Mouse (Mus musculus) forebrain, embryonic 12.5 days (tissue): ENCODE measurements at regions not wholly inside any gene's neighbourhood (a gene's known extent, or its start where the extent isn't known, plus 50 kb on each side); places are given as distances from the start of the nearest gene placed in this dataset.

ENCODE experiments used
- ATAC-seq: fragments of 200-750 bp; cut with Nextera tagmentation; 2 replicates; pipeline ENCODE4 v1.8.0; 2017; ENCODE audit warnings: moderate TSS enrichment; ENCODE audit not compliant: low FRiP score
- H3K27ac ChIP-seq: fragments of 300-500 bp; sonication (generic); 2 replicates; pipeline ENCODE4 v1.5.1; 2016; ENCODE audit warnings: mild to moderate bottlenecking
- H3K27me3 ChIP-seq: fragments of 300-500 bp; sonication (generic); 2 replicates; pipeline ENCODE4 v1.6.1; 2016; ENCODE audit warnings: mild to moderate bottlenecking
- H3K36me3 ChIP-seq: fragments of 300-500 bp; sonication (generic); replicated peaks from 2 replicates; pipeline ENCODE4 v1.6.1; 2016; ENCODE audit warnings: mild to moderate bottlenecking
- H3K4me1 ChIP-seq: fragments of 300-500 bp; sonication (generic); 2 replicates; pipeline ENCODE4 v1.6.1; 2016
- H3K4me2 ChIP-seq: fragments of 300-500 bp; sonication (generic); 2 replicates; pipeline ENCODE4 v1.6.1; 2016; ENCODE audit warnings: mild to moderate bottlenecking, moderate library complexity
- H3K4me3 ChIP-seq: fragments of 300-500 bp; sonication (generic); replicated peaks from 2 replicates; pipeline ENCODE4 v1.5.1; 2016; ENCODE audit warnings: mild to moderate bottlenecking
- H3K9ac ChIP-seq: fragments of 300-500 bp; sonication (generic); 2 replicates; pipeline ENCODE4 v1.6.1; 2016; ENCODE audit warnings: mild to moderate bottlenecking
- H3K9me3 ChIP-seq: fragments of 300-500 bp; sonication (generic); 2 replicates; pipeline ENCODE4 v1.6.1; 2016
- WGBS: fragments of 180-500 bp; shearing (Covaris S2); methylation state at CpG from one replicate; pipeline ENCODE4 v1.1.7; 2016; 5-methylcytosine and 5-hydroxymethylcytosine counted together

DNA sequence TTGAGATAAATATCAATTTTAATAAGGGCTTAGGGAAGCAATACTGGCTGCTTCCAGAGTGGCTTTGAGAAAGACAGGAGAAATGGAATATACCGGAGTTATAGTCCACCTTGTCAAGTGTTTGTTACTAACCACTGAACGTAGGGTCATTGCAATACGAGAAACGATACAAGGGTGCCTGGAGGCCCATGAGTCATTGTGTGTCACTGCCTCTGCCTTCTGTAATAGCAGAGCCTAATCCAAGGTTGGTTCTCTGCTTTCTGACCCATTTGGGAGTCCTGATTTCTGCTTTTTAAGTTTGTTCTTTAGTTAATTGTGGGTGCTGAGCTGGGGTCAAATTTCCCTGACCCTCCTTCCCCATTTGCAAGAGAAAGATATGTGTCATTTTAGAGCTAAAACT lies 382.4 kb upstream of the Arglu1 start:
- Histone ChIP-seq H3K27ac (no peak overlapping the region), H3K4me1 (no peaks in the 10 kb centered on the region), H3K9me3 (no peaks in the 10 kb centered on the region), H3K4me2 (no peak overlapping the region), H3K27me3 (no peaks in the 10 kb centered on the region), H3K36me3 (no peaks in the 10 kb centered on the region), H3K9ac (no peak overlapping the region), H3K4me3 (no peak overlapping the region)
- no peak for ATAC-seq
- 94% methylated on average over 4 of the region's 4 CpGs for WGBS

GRCm38 (mm10) chr8:9072286-9072685 lies 382.0 kb upstream of the Arglu1 start:
- H3K4me2 ChIP-seq, result no peak overlapping the region
- no peak overlapping the region for H3K27ac ChIP-seq
- WGBS, result 89% methylated on average over 11 of the region's 11 CpGs
- no peaks in the 10 kb centered on the region for H3K27me3 ChIP-seq
- no peak for ATAC-seq
- H3K9me3 ChIP-seq, result no peaks in the 10 kb centered on the region
- no peaks in the 10 kb centered on the region for H3K4me1 ChIP-seq
- H3K9ac ChIP-seq, result no peak overlapping the region
- no peak overlapping the region for H3K4me3 ChIP-seq
- H3K36me3 ChIP-seq, result no peaks in the 10 kb centered on the region

DNA sequence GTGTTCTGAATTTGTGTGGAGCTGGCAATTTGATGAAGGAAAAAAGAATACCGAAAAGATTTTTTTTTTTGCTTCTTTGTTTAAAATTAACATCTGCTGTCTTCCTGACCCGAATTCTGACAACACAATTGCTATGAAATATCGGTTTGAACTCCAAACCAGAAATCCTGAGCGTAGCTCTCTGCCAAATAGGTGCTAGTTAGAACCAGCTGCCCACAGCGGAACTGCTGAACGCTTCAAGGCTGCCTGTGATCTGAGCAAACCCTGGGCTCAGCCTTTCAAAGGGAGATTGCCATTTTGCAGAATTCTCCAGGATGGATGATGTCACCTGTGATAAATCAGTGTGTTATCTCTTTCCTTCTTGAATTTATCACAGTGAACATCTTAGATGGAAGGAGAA lies 380.6 kb upstream of the Arglu1 start:
- Histone ChIP-seq H3K27me3 (no peaks in the 10 kb centered on the region), H3K4me3 (no peak overlapping the region), H3K9me3 (no peaks in the 10 kb centered on the region), H3K36me3 (no peaks in the 10 kb centered on the region), H3K4me1 (no peaks in the 10 kb centered on the region), H3K27ac (no peak overlapping the region), H3K9ac (no peak overlapping the region), H3K4me2 (no peak overlapping the region)
- ATAC-seq, result no peak
- WGBS, result 71% methylated on average over 6 of the region's 6 CpGs

- Histone ChIP-seq H3K9ac (no peak overlapping the region), H3K4me1 (no peaks in the 10 kb centered on the region), H3K4me2 (no peak overlapping the region), H3K27me3 (no peaks in the 10 kb centered on the region), H3K9me3 (no peaks in the 10 kb centered on the region), H3K36me3 (no peaks in the 10 kb centered on the region), H3K27ac (no peak overlapping the region), H3K4me3 (no peak overlapping the region)
- 71% methylated on average over 7 of the region's 7 CpGs for WGBS
- no peak for ATAC-seq
Observed at GRCm38 (mm10) chr8:9069845-9070244, 379.5 kb upstream of the Arglu1 start.

DNA sequence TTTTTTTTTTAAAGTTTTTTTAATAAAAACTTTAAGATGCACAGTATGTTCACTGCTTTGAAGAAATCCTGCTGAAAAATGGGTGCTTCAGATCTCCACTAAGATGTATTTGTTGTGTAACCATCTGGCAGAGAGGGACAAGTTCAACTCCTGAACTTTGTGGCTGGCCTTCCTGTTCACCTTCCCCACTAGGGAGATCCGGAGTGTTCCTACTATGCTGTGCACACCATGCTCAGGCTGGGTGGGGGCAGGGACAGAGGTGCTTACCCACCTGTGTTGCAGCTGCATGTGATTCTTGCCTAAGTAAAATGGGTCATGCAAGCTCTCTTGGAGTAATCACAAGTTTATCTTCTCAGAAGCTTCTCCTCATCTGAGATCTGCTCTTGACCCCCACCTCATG lies 377.4 kb upstream of the Arglu1 start:
- WGBS, result 63% methylated on average over 1 of the region's 1 CpGs
- no peak overlapping the region for H3K4me2 ChIP-seq
- no peaks in the 10 kb centered on the region for H3K9me3 ChIP-seq
- ATAC-seq, result no peak
- no peak overlapping the region for H3K4me3 ChIP-seq
- no peak overlapping the region for H3K9ac ChIP-seq
- no peak overlapping the region for H3K27ac ChIP-seq
- H3K4me1 ChIP-seq, result no peaks in the 10 kb centered on the region
- H3K36me3 ChIP-seq, result no peaks in the 10 kb centered on the region
- no peaks in the 10 kb centered on the region for H3K27me3 ChIP-seq

DNA sequence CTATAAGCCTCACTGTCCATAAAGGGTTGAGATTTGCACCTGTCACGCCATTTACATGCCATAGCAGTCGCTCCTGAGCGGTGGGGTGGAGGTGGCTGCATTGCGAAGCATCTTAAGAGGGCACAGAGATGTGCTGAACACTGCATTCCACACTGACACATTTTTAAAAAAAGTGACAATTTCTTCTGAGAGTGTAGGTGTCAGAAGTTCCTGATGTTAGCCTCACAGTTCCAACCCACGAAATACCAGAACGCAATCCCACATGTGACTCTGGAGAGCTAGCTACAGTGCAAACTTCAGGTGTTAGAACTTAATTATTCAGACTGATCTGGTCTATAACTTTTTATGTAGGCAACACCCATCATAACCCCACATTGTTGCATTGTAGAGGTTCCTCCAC lies 369.8 kb upstream of the Arglu1 start:
- Histone ChIP-seq H3K27ac (no peak overlapping the region), H3K27me3 (no peaks in the 10 kb centered on the region), H3K4me1 (no peaks in the 10 kb centered on the region), H3K36me3 (no peaks in the 10 kb centered on the region), H3K4me3 (no peak overlapping the region), H3K9ac (no peak overlapping the region), H3K4me2 (no peak overlapping the region), H3K9me3 (no peaks in the 10 kb centered on the region)
- ATAC-seq, result no peak
- 95% methylated on average over 6 of the region's 6 CpGs for WGBS

GRCm38 (mm10) chr8:9055416-9055819 lies 365.1 kb upstream of the Arglu1 start:
- Histone ChIP-seq H3K27me3 (no peaks in the 10 kb centered on the region), H3K9ac (no peak overlapping the region), H3K27ac (no peak overlapping the region), H3K4me1 (peaks cover 2% of the 10 kb centered on the region; the same call in 1 of the 2 replicates), H3K9me3 (no peaks in the 10 kb centered on the region), H3K4me3 (no peak overlapping the region), H3K36me3 (no peaks in the 10 kb centered on the region), H3K4me2 (no peak overlapping the region)
- ATAC-seq, result no peak
- WGBS, result 84% methylated on average over 6 of the region's 6 CpGs

- 82% methylated on average over 4 of the region's 4 CpGs for WGBS
- Histone ChIP-seq H3K4me1 (peaks cover 2% of the 10 kb centered on the region; the same call in 1 of the 2 replicates), H3K27me3 (no peaks in the 10 kb centered on the region), H3K36me3 (no peaks in the 10 kb centered on the region), H3K4me2 (no peak overlapping the region), H3K4me3 (no peak overlapping the region), H3K27ac (no peak overlapping the region), H3K9ac (no peak overlapping the region), H3K9me3 (no peaks in the 10 kb centered on the region)
- ATAC-seq, result no peak
Observed at GRCm38 (mm10) chr8:9054801-9055200, 364.5 kb upstream of the Arglu1 start.

- no peak for ATAC-seq
- Histone ChIP-seq H3K4me2 (no peak overlapping the region), H3K27ac (no peak overlapping the region), H3K4me1 (peaks cover 2% of the 10 kb centered on the region; the same call in 1 of the 2 replicates), H3K4me3 (no peak overlapping the region), H3K9me3 (no peaks in the 10 kb centered on the region), H3K27me3 (no peaks in the 10 kb centered on the region), H3K9ac (no peak overlapping the region), H3K36me3 (no peaks in the 10 kb centered on the region)
- WGBS, result 82% methylated on average over 10 of the region's 10 CpGs
Observed at GRCm38 (mm10) chr8:9051699-9052098, 361.4 kb upstream of the Arglu1 start.

DNA sequence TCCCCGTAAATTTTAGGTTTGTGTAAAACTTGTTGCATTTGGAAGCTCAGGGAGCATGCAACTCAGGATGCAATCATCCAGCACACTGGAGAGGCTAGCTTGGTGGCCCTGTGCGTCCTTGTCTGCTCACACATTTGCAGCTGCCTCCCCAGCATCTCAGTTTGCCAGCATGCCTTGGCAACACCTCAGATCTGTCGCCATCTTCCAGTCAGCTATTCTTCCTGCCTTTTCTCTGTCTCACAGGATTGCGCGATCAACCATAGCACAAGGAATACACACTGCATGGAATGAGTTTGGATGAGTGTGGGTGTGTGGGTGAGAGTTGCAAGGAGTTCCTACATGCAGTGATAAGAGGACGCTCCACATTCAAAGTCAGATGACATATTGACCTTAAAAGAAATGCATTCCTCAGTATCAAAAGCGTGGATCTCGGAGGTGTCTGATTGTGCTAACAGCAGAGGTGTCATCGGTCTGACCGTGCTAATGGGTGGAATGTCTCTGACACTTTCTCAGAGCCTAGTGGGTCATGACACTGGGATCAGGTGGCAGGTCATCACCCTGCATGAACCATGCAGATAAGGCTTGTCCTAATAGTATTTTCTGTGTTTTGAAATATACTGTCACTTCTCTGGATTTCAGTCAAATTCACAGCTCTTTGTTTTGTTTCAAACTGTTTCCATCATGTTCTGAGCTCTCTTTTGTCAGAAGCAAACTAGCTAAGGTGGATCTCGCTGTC lies 360.6 kb upstream of the Arglu1 start:
- no peak overlapping the region for H3K4me3 ChIP-seq
- H3K9ac ChIP-seq, result no peak overlapping the region
- no peak overlapping the region for H3K27ac ChIP-seq
- no peak overlapping the region for H3K4me2 ChIP-seq
- 87% methylated on average over 11 of the region's 11 CpGs for WGBS
- no peak for ATAC-seq
- no peaks in the 10 kb centered on the region for H3K9me3 ChIP-seq
- peaks cover 2% of the 10 kb centered on the region; the same call in 1 of the 2 replicates for H3K4me1 ChIP-seq
- H3K27me3 ChIP-seq, result no peaks in the 10 kb centered on the region
- H3K36me3 ChIP-seq, result no peaks in the 10 kb centered on the region

- ATAC-seq, result no peak
- no peaks in the 10 kb centered on the region for H3K27me3 ChIP-seq
Observed at GRCm38 (mm10) chr8:9048116-9048515, 357.8 kb upstream of the Arglu1 start.

GRCm38 (mm10) chr8:9042835-9043792 lies 352.8 kb upstream of the Arglu1 start:
- H3K4me3 ChIP-seq, result no peak overlapping the region
- no peak for ATAC-seq
- 89% methylated on average over 10 of the region's 10 CpGs for WGBS
- no peak overlapping the region for H3K9ac ChIP-seq
- no peaks in the 10 kb centered on the region for H3K27me3 ChIP-seq
- no peaks in the 10 kb centered on the region for H3K4me1 ChIP-seq
- H3K9me3 ChIP-seq, result no peaks in the 10 kb centered on the region
- no peak overlapping the region for H3K27ac ChIP-seq
- no peaks in the 10 kb centered on the region for H3K36me3 ChIP-seq
- no peak overlapping the region for H3K4me2 ChIP-seq

More at GRCm38 (mm10) chr8:9048116-9048515, 357.8 kb upstream of the Arglu1 start:
- Histone ChIP-seq H3K27ac (no peak overlapping the region), H3K9ac (no peak overlapping the region), H3K4me3 (no peak overlapping the region), H3K4me2 (no peak overlapping the region), H3K9me3 (no peaks in the 10 kb centered on the region), H3K36me3 (no peaks in the 10 kb centered on the region), H3K4me1 (peaks cover 2% of the 10 kb centered on the region; the same call in 1 of the 2 replicates)
- WGBS, result 80% methylated on average over 14 of the region's 14 CpGs
